Mouse (Mus musculus) liver, adult 2 months (tissue): ENCODE data around the gene Tex9. TPM values are rescaled to one million over a fixed set of nuclear protein-coding genes. Genes with fewer than 3 reads are reported as not detected.

Experiments
- DNase-seq: peaks from one replicate; pipeline ENCODE4 v3.0.0-alpha.2; 2011; ENCODE audit warnings: low read depth, low spot score; ENCODE audit errors: extremely low read depth
- H3K27ac ChIP-seq: fragments of 200-500 bp; replicated peaks from 2 replicates; pipeline ENCODE4 v1.5.1; 2012; ENCODE audit warnings: low read depth, mild to moderate bottlenecking, control low read depth, inconsistent platforms, low read length; ENCODE audit not compliant: insufficient read depth
- H3K27me3 ChIP-seq: fragments of 200-500 bp; 2 replicates; pipeline ENCODE4 v1.6.1; 2012; ENCODE audit warnings: mild to moderate bottlenecking, moderate library complexity, low read length, inconsistent platforms; ENCODE audit not compliant: control insufficient read depth, insufficient read depth
- H3K36me3 ChIP-seq: fragments of 200-500 bp; 2 replicates; pipeline ENCODE4 v1.6.1; 2012; ENCODE audit warnings: low read length, inconsistent platforms; ENCODE audit not compliant: control insufficient read depth, insufficient read depth
- H3K4me1 ChIP-seq: fragments of 200-500 bp; 2 replicates; pipeline ENCODE4 v1.6.1; 2011; ENCODE audit warnings: low read length; ENCODE audit not compliant: control insufficient read depth, insufficient read depth
- H3K4me3 ChIP-seq: fragments of 200-500 bp; 2 replicates; pipeline ENCODE4 v1.5.1; 2011; ENCODE audit warnings: low read depth, mild to moderate bottlenecking, control low read depth, low read length, moderate library complexity; ENCODE audit not compliant: insufficient read depth
- H3K79me2 ChIP-seq: fragments of 200-500 bp; 2 replicates; pipeline ENCODE4 v1.6.1; 2012; ENCODE audit warnings: inconsistent platforms, mild to moderate bottlenecking, low read length, moderate library complexity; ENCODE audit not compliant: control insufficient read depth, insufficient read depth
- H3K9ac ChIP-seq: fragments of 200-500 bp; 2 replicates; pipeline ENCODE4 v1.6.1; 2012; ENCODE audit warnings: low read depth, mild to moderate bottlenecking, control low read depth, inconsistent platforms, low read length
- CTCF ChIP-seq: fragments of 200-500 bp; IDR thresholded peaks from 2 replicates; pipeline ENCODE4 v1.5.1; 2011; ENCODE audit warnings: low read depth, low read length, control low read depth
- POLR2A ChIP-seq: fragments of 200-500 bp; IDR thresholded peaks from 2 replicates; pipeline ENCODE4 v1.6.1; 2011; ENCODE audit warnings: low read length, control low read depth; ENCODE audit not compliant: insufficient read depth; ENCODE audit errors: extremely low read depth
- WGBS: fragments of 180-500 bp; shearing (Covaris S2); methylation state at CpG from one replicate; pipeline ENCODE4 v1.1.7; 2018; 5-methylcytosine and 5-hydroxymethylcytosine counted together
- polyA plus RNA-seq: library from polyadenylated mRNA; depleted of rRNA; stranded (reverse); fragments of >200 nt; gene quantifications from 2 replicates; pipeline ENCODE4 v1.2.3, GENCODE M21; 2012
- total RNA-seq: library from RNA; depleted of rRNA; stranded (reverse); fragments of >200 nt; gene quantifications from 2 replicates; pipeline ENCODE4 v1.2.3, GENCODE M21; 2014

Tex9 gene
- total and polyA plus RNA-seq, 2 experiments: 0.35 to 1.8 TPM

- WGBS: 91% methylated on average over 6 of the region's 6 CpGs
Measured at GRCm38 (mm10) chr9:72451111-72451510, 40.9 kb downstream of the Tex9 start.

DNA sequence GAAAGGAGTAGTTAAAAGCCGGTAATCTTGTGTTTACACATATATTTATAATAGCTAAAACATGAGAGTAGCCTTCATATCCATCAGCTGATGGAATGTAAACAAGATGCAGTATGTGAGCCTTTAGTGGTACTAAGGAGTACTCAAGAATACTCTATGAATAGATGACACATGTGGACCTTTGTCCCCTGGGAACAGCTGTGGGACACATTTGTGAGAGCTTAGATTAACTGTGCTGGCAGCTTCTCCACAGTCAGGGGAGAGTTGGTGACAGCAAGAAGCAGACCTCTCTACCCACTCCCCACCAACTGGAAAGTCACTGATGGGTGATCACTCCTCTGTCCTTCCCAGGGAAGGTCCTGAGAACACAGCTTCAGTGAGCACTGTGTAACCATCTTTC, 41.6 kb downstream of the Tex9 start:
- Histone ChIP-seq H3K4me1 (no peaks in the 10 kb centered on the region), H3K36me3 (no peaks in the 10 kb centered on the region), H3K9ac (no peak overlapping the region), H3K27ac (no peak overlapping the region), H3K4me3 (no peak overlapping the region), H3K27me3 (no peaks in the 10 kb centered on the region), H3K79me2 (no peaks in the 10 kb centered on the region)
- WGBS: 83% methylated on average over 1 of the region's 1 CpGs
- DNase-seq: no peak
- TF ChIP-seq CTCF (no peak), POLR2A (no peak)

More at GRCm38 (mm10) chr9:72451111-72451510, 40.9 kb downstream of the Tex9 start:
- Histone ChIP-seq H3K4me1 (no peaks in the 10 kb centered on the region), H3K27me3 (no peaks in the 10 kb centered on the region), H3K27ac (no peak overlapping the region), H3K36me3 (no peaks in the 10 kb centered on the region), H3K4me3 (no peak overlapping the region), H3K79me2 (no peaks in the 10 kb centered on the region), H3K9ac (no peak overlapping the region)
- no peak for DNase-seq
- TF ChIP-seq CTCF: no peak
- no peak for TF ChIP-seq POLR2A

GRCm38 (mm10) chr9:72449841-72450240, 42.2 kb downstream of the Tex9 start:
- H3K4me3 ChIP-seq: peak overlapping the region; percentile 50
- no peaks in the 10 kb centered on the region for H3K4me1 ChIP-seq
- H3K36me3 ChIP-seq: no peaks in the 10 kb centered on the region
- no peaks in the 10 kb centered on the region for H3K79me2 ChIP-seq
- 0 out of 2 replicates have a peak overlapping the region, but pooled peaks have one; percentile 8 for H3K27ac ChIP-seq
- H3K27me3 ChIP-seq: no peaks in the 10 kb centered on the region
- H3K9ac ChIP-seq: peak overlapping the region; percentile 50
- TF ChIP-seq CTCF (no peak), POLR2A (no peak)
- 66% methylated on average over 2 of the region's 2 CpGs for WGBS
- no peak for DNase-seq

- WGBS: 1% methylated on average over 7 of the region's 7 CpGs
- DNase-seq: peak; percentile 80
- H3K9ac ChIP-seq: peak overlapping the region; percentile 50
- no peaks in the 10 kb centered on the region for H3K4me1 ChIP-seq
- TF ChIP-seq POLR2A (no peak), CTCF (no peak)
- H3K27me3 ChIP-seq: no peaks in the 10 kb centered on the region
- H3K4me3 ChIP-seq: peak overlapping the region; percentile 50
- H3K27ac ChIP-seq: 0 out of 2 replicates have a peak overlapping the region, but pooled peaks have one; percentile 8
- no peaks in the 10 kb centered on the region for H3K36me3 ChIP-seq
- no peaks in the 10 kb centered on the region for H3K79me2 ChIP-seq
Measured at GRCm38 (mm10) chr9:72449367-72449766, 42.6 kb downstream of the Tex9 start.

DNA sequence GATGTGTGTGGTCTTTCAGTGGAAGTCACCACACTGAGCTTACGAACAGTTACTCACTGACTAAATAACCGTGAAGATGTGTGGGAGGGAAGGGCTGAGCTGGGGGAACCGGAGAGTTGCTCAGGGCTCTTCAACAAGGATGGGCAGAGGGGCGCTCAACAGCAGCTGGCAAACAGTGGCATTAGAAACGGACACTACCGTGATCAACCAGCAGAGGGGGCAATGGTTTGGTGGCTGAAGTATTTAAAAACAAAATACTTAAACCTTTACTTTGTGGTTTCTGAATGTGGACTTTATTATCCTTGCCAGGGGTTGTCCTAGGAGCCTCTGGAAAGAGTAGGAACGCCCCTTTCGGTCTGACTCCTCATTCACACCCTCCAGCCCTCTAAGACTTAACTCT, 44.0 kb downstream of the Tex9 start:
- H3K79me2 ChIP-seq: no peaks in the 10 kb centered on the region
- H3K27ac ChIP-seq: no peak overlapping the region
- no peaks in the 10 kb centered on the region for H3K4me1 ChIP-seq
- no peaks in the 10 kb centered on the region for H3K36me3 ChIP-seq
- no peak overlapping the region for H3K4me3 ChIP-seq
- 46% methylated on average over 8 of the region's 8 CpGs for WGBS
- no peak for TF ChIP-seq POLR2A
- peak; percentile 64 for TF ChIP-seq CTCF
- H3K27me3 ChIP-seq: no peaks in the 10 kb centered on the region
- DNase-seq: peak; percentile 20
- no peak overlapping the region for H3K9ac ChIP-seq

DNA sequence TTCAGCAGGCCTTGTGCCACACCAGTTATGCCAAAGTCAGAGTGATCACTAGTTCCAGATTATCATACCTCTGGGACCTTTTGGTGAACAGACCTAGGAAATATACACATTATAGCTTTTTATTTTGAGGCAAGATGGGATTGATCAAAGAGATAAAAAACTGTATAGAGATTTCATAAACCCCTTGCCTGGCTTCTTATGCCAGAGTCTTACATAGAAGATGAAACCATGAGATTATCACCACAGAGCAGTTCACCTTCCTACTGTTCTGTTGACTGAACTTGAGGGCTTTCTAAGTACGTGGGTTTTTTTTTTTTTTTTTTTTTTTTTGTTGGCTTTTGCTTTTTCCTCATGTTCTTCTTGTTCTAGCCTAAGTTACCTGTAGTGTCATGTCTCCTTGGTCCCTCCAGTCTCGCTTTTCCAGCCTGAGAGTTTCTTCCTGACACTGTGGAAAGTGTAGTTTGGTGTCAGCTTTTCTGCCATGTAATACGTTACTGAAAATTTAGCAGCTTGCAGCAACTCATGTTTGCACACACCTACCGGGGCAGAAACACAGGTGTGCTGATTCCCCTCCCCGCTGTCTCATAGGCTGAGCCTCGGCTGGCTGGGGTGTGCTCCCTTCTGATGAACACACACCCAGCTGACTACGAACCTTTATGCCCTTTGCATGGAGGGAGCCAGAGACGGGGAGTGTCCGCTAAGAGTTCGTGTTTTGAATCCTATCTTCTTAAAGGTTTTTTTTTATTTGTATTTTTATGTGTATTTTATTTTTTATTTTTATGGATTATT, 49.9 kb downstream of the Tex9 start:
- no peaks in the 10 kb centered on the region for H3K79me2 ChIP-seq
- H3K36me3 ChIP-seq: no peaks in the 10 kb centered on the region
- H3K27me3 ChIP-seq: no peaks in the 10 kb centered on the region
- WGBS: 85% methylated on average over 10 of the region's 10 CpGs
- no peak for DNase-seq
- TF ChIP-seq POLR2A: no peak
- no peaks in the 10 kb centered on the region; the same call in 1 of the 2 replicates for H3K4me1 ChIP-seq
- H3K27ac ChIP-seq: no peak overlapping the region
- no peak overlapping the region for H3K4me3 ChIP-seq
- no peak overlapping the region for H3K9ac ChIP-seq
